Mouse (Mus musculus) C2C12 (cell line): ENCODE data around the gene Igsf23. TPM values are rescaled to one million over a fixed set of nuclear protein-coding genes. Genes with fewer than 3 reads are reported as not detected.

Experiments
- H3K27me3 ChIP-seq: one replicate; pipeline ENCODE4 v1.6.1; 2011; ENCODE audit not compliant: control insufficient read depth, insufficient read depth, insufficient read length
- H3K36me3 ChIP-seq: one replicate; pipeline ENCODE4 v1.6.1; 2011; ENCODE audit not compliant: control insufficient read depth, insufficient read depth
- H3K4me3 ChIP-seq: one replicate; pipeline ENCODE4 v1.5.1; 2011; ENCODE audit warnings: mild to moderate bottlenecking, control low read depth; ENCODE audit not compliant: poor library complexity, insufficient read depth, severe bottlenecking
- H3K79me2 ChIP-seq: one replicate; pipeline ENCODE4 v1.6.1; 2011; ENCODE audit not compliant: control insufficient read depth, insufficient read depth
- H3K79me3 ChIP-seq: one replicate; pipeline ENCODE4 v1.6.1; 2011; ENCODE audit warnings: low read depth, control low read depth
- H3ac ChIP-seq: one replicate; pipeline ENCODE3; 2011; ENCODE audit warnings: low read depth; ENCODE audit not compliant: control insufficient read depth, insufficient read length
- CEBPB ChIP-seq: IDR thresholded peaks from one replicate; pipeline ENCODE4 v1.6.1; 2011; ENCODE audit warnings: low read depth, mild to moderate bottlenecking, control low read depth, moderate library complexity
- CTCF ChIP-seq: IDR thresholded peaks from one replicate; pipeline ENCODE4 v1.5.1; 2011; ENCODE audit not compliant: control insufficient read depth, insufficient read depth, insufficient read length
- FOSL1 ChIP-seq: IDR thresholded peaks from one replicate; pipeline ENCODE4 v1.8.0; 2011; ENCODE audit warnings: mild to moderate bottlenecking, low read length; ENCODE audit not compliant: poor library complexity, insufficient read depth, severe bottlenecking
- MAX ChIP-seq: IDR thresholded peaks from one replicate; pipeline ENCODE4 v1.6.1; 2011; ENCODE audit warnings: mild to moderate bottlenecking, control low read depth
- MYOD1 ChIP-seq: IDR thresholded peaks from one replicate; pipeline ENCODE4 v1.6.1; 2011; ENCODE audit warnings: low read depth; ENCODE audit not compliant: control insufficient read depth, insufficient read length
- MYOG ChIP-seq: IDR thresholded peaks from one replicate; pipeline ENCODE4 v1.6.1; 2011; ENCODE audit not compliant: control insufficient read depth, insufficient read length; ENCODE audit errors: extremely low read depth
- USF1 ChIP-seq: IDR thresholded peaks from one replicate; pipeline ENCODE4 v1.6.1; 2011; ENCODE audit warnings: low read depth, mild to moderate bottlenecking, control low read depth, moderate library complexity
- polyA plus RNA-seq: library from polyadenylated mRNA; unstranded; fragments of >200 nt; fragmentation: generic; extraction: Trizol; gene quantifications from one replicate; pipeline ENCODE4 v1.2.1, GENCODE M21; 2012; ENCODE audit warnings: missing spikeins

Igsf23 gene
- polyA plus RNA-seq, 1 experiment: 0.06 TPM

DNA sequence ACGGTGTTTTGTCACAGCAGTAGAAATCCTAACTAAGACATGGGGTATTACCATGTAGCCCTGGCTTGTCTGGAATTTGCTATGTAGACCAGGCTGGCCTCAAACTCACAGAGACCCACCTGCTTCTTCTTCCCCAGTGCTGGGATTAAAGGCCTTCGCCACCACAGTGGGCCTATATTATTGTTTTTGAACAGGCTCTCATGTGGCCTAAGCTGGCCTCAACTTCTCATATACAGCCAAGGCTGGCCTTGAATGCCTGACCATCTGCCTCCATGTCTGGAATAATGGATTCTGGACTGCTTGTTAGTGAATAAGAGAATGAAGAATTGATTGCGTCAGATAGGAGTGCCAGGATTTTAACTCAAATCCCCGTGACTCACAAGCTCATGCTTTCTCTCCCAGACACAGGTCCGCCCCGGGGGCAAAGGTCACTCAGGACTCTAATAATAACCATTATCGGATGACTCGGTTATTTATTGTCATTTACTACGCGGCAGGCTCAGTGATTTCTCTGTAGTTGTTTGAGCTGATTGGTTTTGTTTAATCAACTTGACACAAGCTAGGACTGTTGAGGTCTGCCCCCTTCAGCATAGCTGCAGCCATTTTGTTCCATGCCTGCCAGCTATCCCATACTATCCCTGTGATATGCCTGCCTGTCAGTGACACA is 1.9 kb upstream of the Igsf23 start:
- Histone ChIP-seq H3K4me3 (no peak overlapping the region), H3K79me3 (no peaks in the 10 kb centered on the region), H3K79me2 (no peaks in the 10 kb centered on the region), H3K27me3 (no peaks in the 10 kb centered on the region), H3ac (no peak overlapping the region), H3K36me3 (no peaks in the 10 kb centered on the region)
- TF ChIP-seq CTCF (no peak), MYOD1 (no peak), MAX (no peak), USF1 (no peak), CEBPB (peak; percentile 61)

DNA sequence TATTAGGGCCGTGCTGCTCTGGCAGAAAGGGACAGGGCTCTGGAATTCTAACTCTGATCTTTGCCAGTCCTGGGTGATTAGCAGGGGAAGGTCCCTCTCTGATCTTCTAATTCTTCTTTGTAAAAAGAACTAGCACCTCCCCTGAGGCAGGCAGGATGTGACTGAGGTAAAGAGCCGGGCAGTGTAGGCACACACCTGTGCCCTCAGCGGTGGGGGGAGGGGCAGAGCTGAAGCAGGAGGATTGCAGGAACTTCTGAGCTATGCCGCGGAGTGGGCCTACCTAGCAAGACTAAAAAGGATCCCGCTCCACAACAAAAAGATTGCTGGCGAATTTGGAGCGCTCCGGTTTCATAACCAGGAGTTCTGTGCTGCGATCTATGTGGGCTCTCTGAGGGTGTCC is 560 bp downstream of the Igsf23 start:
- Histone ChIP-seq H3K36me3 (no peaks in the 10 kb centered on the region), H3ac (no peak overlapping the region), H3K4me3 (no peak overlapping the region), H3K79me3 (no peaks in the 10 kb centered on the region), H3K79me2 (no peaks in the 10 kb centered on the region), H3K27me3 (no peaks in the 10 kb centered on the region)
- TF ChIP-seq FOSL1: no peak
- TF ChIP-seq MYOD1: no peak
- TF ChIP-seq CEBPB: no peak
- TF ChIP-seq MYOG: no peak
- TF ChIP-seq CTCF: no peak
- no peak for TF ChIP-seq USF1
- no peak for TF ChIP-seq MAX

DNA sequence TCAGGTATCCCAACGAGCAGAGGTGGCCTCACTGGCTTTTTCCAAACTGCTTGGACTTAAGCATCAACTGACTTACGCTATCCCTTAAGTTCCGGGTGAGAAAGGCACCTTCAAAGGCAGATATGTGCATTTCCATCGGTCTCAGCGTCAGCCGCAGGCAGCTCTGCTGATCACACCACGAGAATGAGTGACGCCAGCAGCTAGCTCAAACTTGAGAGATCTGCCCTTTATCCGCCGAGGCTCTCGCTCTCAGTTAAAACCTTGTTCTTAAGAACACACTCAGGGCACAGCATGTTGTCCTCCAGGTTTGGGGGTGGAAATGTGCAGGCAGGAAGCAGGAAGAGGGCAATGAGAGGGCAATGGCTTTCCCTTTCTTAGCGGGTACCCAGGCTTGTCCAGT is 1.6 kb downstream of the Igsf23 start:
- Histone ChIP-seq H3K79me3 (no peaks in the 10 kb centered on the region), H3K79me2 (no peaks in the 10 kb centered on the region), H3ac (no peak overlapping the region), H3K27me3 (no peaks in the 10 kb centered on the region), H3K4me3 (no peak overlapping the region), H3K36me3 (no peaks in the 10 kb centered on the region)
- TF ChIP-seq CEBPB: no peak
- no peak for TF ChIP-seq MYOG
- no peak for TF ChIP-seq USF1
- TF ChIP-seq FOSL1: no peak

DNA sequence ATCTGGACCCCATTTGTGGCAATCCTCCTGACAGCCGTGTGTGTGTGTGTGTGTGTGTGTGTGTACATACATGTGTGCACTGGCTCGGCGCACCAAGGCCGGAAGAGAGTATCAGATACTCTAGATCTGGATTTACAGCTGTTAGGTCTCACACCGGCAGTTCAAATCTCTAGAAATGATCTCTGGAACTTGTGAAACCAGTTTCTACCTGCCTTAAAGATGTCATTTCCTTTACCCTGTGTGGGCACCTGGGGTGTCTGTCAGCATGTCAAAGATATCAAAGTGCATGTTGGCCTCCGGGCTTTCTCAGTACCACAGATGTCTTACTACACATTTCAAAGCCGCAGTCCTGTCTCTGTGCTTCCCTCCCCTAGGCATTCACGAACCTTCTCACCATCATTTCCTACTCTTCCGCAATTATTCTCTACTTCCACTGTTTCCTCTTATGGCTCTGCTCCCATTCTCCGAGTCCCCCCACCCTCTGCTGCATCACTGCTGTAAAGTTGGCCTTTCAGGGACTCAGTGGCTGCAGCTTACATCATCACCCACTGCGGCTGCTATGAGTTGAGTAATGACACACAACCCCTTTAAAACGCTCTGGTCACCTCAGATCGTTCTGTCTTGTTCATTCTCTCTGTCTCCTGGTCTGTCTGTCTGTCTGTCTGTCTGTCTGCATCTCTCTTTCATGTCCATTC is 4.6 kb downstream of the Igsf23 start:
- no peaks in the 10 kb centered on the region for H3K79me3 ChIP-seq
- H3K36me3 ChIP-seq: no peaks in the 10 kb centered on the region
- H3ac ChIP-seq: no peak overlapping the region
- H3K27me3 ChIP-seq: no peaks in the 10 kb centered on the region
- H3K79me2 ChIP-seq: no peaks in the 10 kb centered on the region
- TF ChIP-seq USF1 (no peak), MAX (no peak), FOSL1 (no peak), MYOD1 (no peak), MYOG (no peak), CEBPB (no peak), CTCF (no peak)
- no peak overlapping the region for H3K4me3 ChIP-seq

DNA sequence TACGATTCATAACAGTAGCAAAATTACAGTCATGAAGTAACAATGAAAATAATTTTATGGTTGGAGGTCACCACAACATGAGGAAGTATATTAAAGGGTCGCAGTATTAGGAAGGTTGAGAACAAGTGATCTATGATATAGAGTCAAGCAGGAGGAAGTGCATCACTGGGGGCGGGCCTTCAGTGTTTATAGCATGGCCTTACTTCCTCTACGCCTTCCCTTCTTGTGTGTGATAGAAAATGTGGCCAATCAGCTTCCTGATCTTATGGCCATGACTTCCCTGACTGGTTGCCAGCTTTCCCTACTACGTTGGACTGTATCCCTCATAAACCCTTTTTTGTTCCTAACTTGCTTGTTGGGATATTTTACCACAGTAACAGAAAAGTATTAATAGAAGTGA is 5.4 kb downstream of the Igsf23 start:
- Histone ChIP-seq H3K79me2 (no peaks in the 10 kb centered on the region), H3ac (no peak overlapping the region), H3K27me3 (no peaks in the 10 kb centered on the region), H3K79me3 (no peaks in the 10 kb centered on the region), H3K4me3 (no peak overlapping the region), H3K36me3 (no peaks in the 10 kb centered on the region)
- no peak for TF ChIP-seq CTCF
- TF ChIP-seq MAX: no peak
- TF ChIP-seq USF1: no peak
- no peak for TF ChIP-seq CEBPB
- TF ChIP-seq FOSL1: no peak
- no peak for TF ChIP-seq MYOG
- no peak for TF ChIP-seq MYOD1
